Mouse (Mus musculus) lung, embryonic 14.5 days (tissue): ENCODE data around the gene Gm21292. TPM values are rescaled to one million over a fixed set of nuclear protein-coding genes. Genes with fewer than 3 reads are reported as not detected.
"Not testable (repeated sequence)": the region's sequence is repeated elsewhere in the genome, so short reads cannot be mapped to it uniquely, and the experiment has no call there.

Source experiments
- ATAC-seq: fragments of 200-750 bp; cut with Nextera tagmentation; 2 replicates; pipeline ENCODE4 v1.8.0; 2017; ENCODE audit warnings: mild to moderate bottlenecking, moderate TSS enrichment, moderate library complexity; ENCODE audit not compliant: insufficient read depth
- DNase-seq: peaks from one replicate; pipeline ENCODE4 v3.0.0-alpha.2; 2015
- H3K27ac ChIP-seq: fragments of 300-500 bp; sonication (generic); 2 replicates; pipeline ENCODE4 v1.5.1; 2014; ENCODE audit warnings: low read depth, mild to moderate bottlenecking, moderate library complexity
- H3K27me3 ChIP-seq: fragments of 300-500 bp; sonication (generic); 2 replicates; pipeline ENCODE4 v1.6.1; 2014; ENCODE audit warnings: low read length, control low read depth; ENCODE audit not compliant: insufficient read depth
- H3K36me3 ChIP-seq: fragments of 300-500 bp; sonication (generic); 2 replicates; pipeline ENCODE4 v1.6.1; 2014; ENCODE audit warnings: control low read depth; ENCODE audit not compliant: insufficient read depth
- H3K4me1 ChIP-seq: fragments of 300-500 bp; sonication (generic); 2 replicates; pipeline ENCODE4 v1.6.1; 2014; ENCODE audit warnings: antibody characterized with exemption, control low read depth; ENCODE audit not compliant: insufficient read depth
- H3K4me2 ChIP-seq: fragments of 300-500 bp; sonication (generic); 2 replicates; pipeline ENCODE4 v1.6.1; 2014; ENCODE audit warnings: mild to moderate bottlenecking
- H3K4me3 ChIP-seq: fragments of 300-500 bp; sonication (generic); 2 replicates; pipeline ENCODE4 v1.5.1; 2014; ENCODE audit warnings: low read depth, low read length
- H3K9ac ChIP-seq: fragments of 300-500 bp; sonication (generic); 2 replicates; pipeline ENCODE4 v1.6.1; 2014
- H3K9me3 ChIP-seq: fragments of 300-500 bp; sonication (generic); 2 replicates; pipeline ENCODE4 v1.6.1; 2016; ENCODE audit warnings: low read depth, low read length, control low read depth
- WGBS: fragments of 180-500 bp; shearing (Covaris S2); extraction: QIAGEN DNeasy Blood & Tissue Kit; methylation state at CpG from one replicate; pipeline ENCODE4 v1.1.7; 2014; 5-methylcytosine and 5-hydroxymethylcytosine counted together
- polyA plus RNA-seq: library from polyadenylated mRNA; unstranded; fragments of >200 nt; fragmentation: Nextera tagmentation; extraction: Ambion mirVana; gene quantifications from 2 replicates; pipeline ENCODE4 v1.2.1, GENCODE M21; 2014

Gm21292 gene
- not detected in 2 replicates for polyA plus RNA-seq

GRCm38 (mm10) chrY:9133824-9134223, at the start of gene Gm21292:
Gene Gm21292 (minus strand): TSS chrY:9133924.
- ATAC-seq: not testable (repeated sequence)

More at GRCm38 (mm10) chrY:9133824-9134223, at the start of gene Gm21292:
- H3K9me3 ChIP-seq, H3K27me3 ChIP-seq, H3K36me3 ChIP-seq, H3K4me3 ChIP-seq, H3K4me2 ChIP-seq, H3K9ac ChIP-seq, H3K27ac ChIP-seq, DNase-seq, H3K4me1 ChIP-seq: not testable (repeated sequence)
- 22% methylated on average over 1 of the region's 2 CpGs for WGBS

Other genes starting within 250 kb of the Gm21292 start
- not detected in 2 replicates for gene Gm21721, start 68.3 kb upstream of the Gm21292 start, polyA plus RNA-seq
- gene Gm21812, start 213.3 kb upstream of the Gm21292 start, polyA plus RNA-seq: not detected in 2 replicates